Mouse (Mus musculus): ENCODE data around the gene Tfec.

- no peak for TF ChIP-seq CTCF (IDR thresholded peaks at IDR 0.05; ENCODE audit: low read depth, low read length)
- no peak for TF ChIP-seq POLR2A (IDR thresholded peaks at IDR 0.05; ENCODE audit: borderline replicate concordance, low read depth, low read length)
Measured at GRCm38 (mm10) chr6:16947837-16948236, 49.6 kb upstream of the Tfec start.
